Mouse (Mus musculus): ENCODE results near the gene Ifrd2.

DNA sequence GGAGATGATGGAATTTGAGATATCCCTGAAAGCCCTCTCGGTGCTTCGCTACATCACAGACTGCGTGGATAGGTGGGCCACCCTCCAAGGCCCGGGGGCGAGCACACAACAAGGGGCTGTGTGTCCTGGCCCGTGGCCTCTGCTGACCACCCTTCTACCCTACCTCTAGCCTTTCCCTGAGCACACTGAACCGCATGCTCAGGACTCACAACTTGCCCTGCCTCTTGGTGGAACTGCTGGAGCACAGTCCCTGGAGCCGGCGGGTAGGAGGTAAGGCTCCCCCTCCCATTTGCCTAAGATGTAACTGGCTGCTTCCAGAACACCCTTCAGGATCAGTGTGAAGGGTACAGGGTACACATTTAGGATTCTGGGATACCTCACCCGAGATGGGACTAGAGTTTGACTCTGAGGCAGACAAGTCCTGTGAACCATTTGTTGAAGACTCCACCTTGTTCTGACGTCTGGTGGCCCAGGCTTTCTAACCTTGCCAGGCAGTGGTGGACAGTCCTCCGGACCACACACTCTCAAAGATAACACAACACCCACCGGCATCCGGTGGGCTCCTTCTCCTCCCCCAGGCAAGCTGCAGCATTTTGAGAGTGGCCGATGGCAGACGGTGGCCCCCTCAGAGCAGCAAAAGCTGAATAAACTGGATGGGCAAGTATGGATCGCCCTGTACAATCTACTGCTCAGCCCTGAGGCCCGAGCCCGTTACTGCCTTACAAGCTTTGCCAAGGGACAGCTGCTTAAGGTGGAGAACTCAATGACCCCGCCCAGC, 38.0 kb upstream of the Ifrd2 start:
- no peak for TF ChIP-seq CTCF (IDR thresholded peaks at IDR 0.05; ENCODE audit: low read depth, low read length)
- no peak for TF ChIP-seq POLR2A (IDR thresholded peaks at IDR 0.05; ENCODE audit: insufficient read depth, low read length)
- TF ChIP-seq EP300 (IDR thresholded peaks at IDR 0.05; ENCODE audit: insufficient read depth, low read depth, low read length), result no peak
